Mouse (Mus musculus): ENCODE measurements around the gene Ccdc85b. TPM values are rescaled to one million over a fixed set of nuclear protein-coding genes. Genes with fewer than 3 reads are reported as not detected.
A peak's percentile ranks its signal among the peaks of the same experiment; 100 is the strongest.

The Ccdc85b gene
- polyA plus RNA-seq, 1 experiment from 2014 or later: 15.6 TPM

GRCm38 (mm10) chr19:5466916-5467500 lies 9.3 kb upstream of the Ccdc85b start:
- H3K27ac ChIP-seq: no peak overlapping the region
- TF ChIP-seq CTCF (IDR thresholded peaks at IDR 0.05; ENCODE audit: low read depth): no peak
- ATAC-seq (replicated peaks; ENCODE audit: low FRiP score, low read depth): no peak

GRCm38 (mm10) chr19:5465037-5465436 lies 7.3 kb upstream of the Ccdc85b start:
- no peaks in the 10 kb centered on the region for H3K9me3 ChIP-seq (replicated peaks; ENCODE audit: low read length)
- H3K4me3 ChIP-seq (replicated peaks; ENCODE audit: low read depth, low read length): no peak overlapping the region
- no peak overlapping the region for H3K4me2 ChIP-seq (ENCODE audit: low read length)
- 92% methylated on average over 8 of the region's 8 CpGs for WGBS
- no peak for ATAC-seq (replicated peaks; ENCODE audit: low FRiP score, low read depth)
- no peak overlapping the region for H3K27ac ChIP-seq
- H3K9ac ChIP-seq (ENCODE audit: low read depth, low read length): no peak overlapping the region
- TF ChIP-seq CTCF (IDR thresholded peaks at IDR 0.05; ENCODE audit: low read depth): no peak
- no peak for DNase-seq (ENCODE audit: low spot score)
- peaks cover 11% of the 10 kb centered on the region for H3K4me1 ChIP-seq (replicated peaks; ENCODE audit: insufficient read depth, low read length)
- peaks cover 44% of the 10 kb centered on the region for H3K36me3 ChIP-seq (ENCODE audit: insufficient read depth, low read length)
- H3K27me3 ChIP-seq (ENCODE audit: insufficient read depth, low read length): no peaks in the 10 kb centered on the region

More at GRCm38 (mm10) chr19:5466916-5467500, 9.3 kb upstream of the Ccdc85b start:
- Histone ChIP-seq H3K4me2 (ENCODE audit: low read length) (no peak overlapping the region), H3K9ac (ENCODE audit: low read depth, low read length) (no peak overlapping the region), H3K36me3 (ENCODE audit: insufficient read depth, low read length) (peaks cover 44% of the 10 kb centered on the region), H3K27me3 (ENCODE audit: insufficient read depth, low read length) (no peaks in the 10 kb centered on the region), H3K4me3 (replicated peaks; ENCODE audit: low read depth, low read length) (no peak overlapping the region), H3K9me3 (replicated peaks; ENCODE audit: low read length) (no peaks in the 10 kb centered on the region), H3K4me1 (replicated peaks; ENCODE audit: insufficient read depth, low read length) (peaks cover 5% of the 10 kb centered on the region; the same call in 1 of the 2 replicates)
- 89% methylated on average over 6 of the region's 6 CpGs for WGBS
- DNase-seq (ENCODE audit: low spot score): no peak

- Histone ChIP-seq H3K27me3 (ENCODE audit: insufficient read depth, low read length) (no peaks in the 10 kb centered on the region), H3K9me3 (replicated peaks; ENCODE audit: low read length) (no peaks in the 10 kb centered on the region), H3K36me3 (ENCODE audit: insufficient read depth, low read length) (peaks cover 44% of the 10 kb centered on the region), H3K4me3 (replicated peaks; ENCODE audit: low read depth, low read length) (no peak overlapping the region), H3K27ac (peak overlapping the region; percentile 65), H3K4me1 (replicated peaks; ENCODE audit: insufficient read depth, low read length) (peaks cover 11% of the 10 kb centered on the region), H3K4me2 (ENCODE audit: low read length) (peak overlapping the region; percentile 43), H3K9ac (ENCODE audit: low read depth, low read length) (peak overlapping the region; percentile 40; the same call in 1 of the 2 replicates)
- TF ChIP-seq CTCF (IDR thresholded peaks at IDR 0.05; ENCODE audit: low read depth): peak; percentile 92
- DNase-seq (ENCODE audit: low spot score) (peak; percentile 85), ATAC-seq (replicated peaks; ENCODE audit: low FRiP score, low read depth) (peak; percentile 33; the same call in 1 of the 2 replicates)
- WGBS: 24% methylated on average over 15 of the region's 15 CpGs
Observed at GRCm38 (mm10) chr19:5463791-5464562, 6.3 kb upstream of the Ccdc85b start.

- H3K4me3 ChIP-seq (replicated peaks; ENCODE audit: low read depth, low read length): no peak overlapping the region
- H3K4me2 ChIP-seq (ENCODE audit: low read length): no peak overlapping the region
- H3K4me1 ChIP-seq (replicated peaks; ENCODE audit: insufficient read depth, low read length): peaks cover 13% of the 10 kb centered on the region
- no peaks in the 10 kb centered on the region for H3K27me3 ChIP-seq (ENCODE audit: insufficient read depth, low read length)
- H3K27ac ChIP-seq: no peak overlapping the region
- DNase-seq (ENCODE audit: low spot score): no peak
- WGBS: 92% methylated on average over 9 of the region's 9 CpGs
- no peaks in the 10 kb centered on the region for H3K9me3 ChIP-seq (replicated peaks; ENCODE audit: low read length)
- H3K9ac ChIP-seq (ENCODE audit: low read depth, low read length): no peak overlapping the region
- peaks cover 44% of the 10 kb centered on the region for H3K36me3 ChIP-seq (ENCODE audit: insufficient read depth, low read length)
- no peak for ATAC-seq (replicated peaks; ENCODE audit: low FRiP score, low read depth)
- no peak for TF ChIP-seq CTCF (IDR thresholded peaks at IDR 0.05; ENCODE audit: low read depth)
Observed at GRCm38 (mm10) chr19:5463212-5463611, 5.5 kb upstream of the Ccdc85b start.

GRCm38 (mm10) chr19:5461411-5461810 lies 3.7 kb upstream of the Ccdc85b start:
- DNase-seq (ENCODE audit: low spot score) (no peak), ATAC-seq (replicated peaks; ENCODE audit: low FRiP score, low read depth) (no peak)
- no peaks in the 10 kb centered on the region for H3K27me3 ChIP-seq (ENCODE audit: insufficient read depth, low read length)
- H3K4me3 ChIP-seq (replicated peaks; ENCODE audit: low read depth, low read length): peak overlapping the region; percentile 70; the same call in 1 of the 2 replicates
- peaks cover 13% of the 10 kb centered on the region for H3K4me1 ChIP-seq (replicated peaks; ENCODE audit: insufficient read depth, low read length)
- no peak for TF ChIP-seq CTCF (IDR thresholded peaks at IDR 0.05; ENCODE audit: low read depth)
- 82% methylated on average over 6 of the region's 6 CpGs for WGBS
- H3K9me3 ChIP-seq (replicated peaks; ENCODE audit: low read length): no peaks in the 10 kb centered on the region
- peaks cover 32% of the 10 kb centered on the region for H3K36me3 ChIP-seq (ENCODE audit: insufficient read depth, low read length)
- H3K4me2 ChIP-seq (ENCODE audit: low read length): peak overlapping the region; percentile 84
- peak overlapping the region; percentile 68; the same call in 1 of the 2 replicates for H3K9ac ChIP-seq (ENCODE audit: low read depth, low read length)
- H3K27ac ChIP-seq: no peak overlapping the region

- under 1% methylated on average over 32 of the region's 32 CpGs for WGBS
- peak within 1 kb of the TSS; percentile 84 for H3K4me2 ChIP-seq (ENCODE audit: low read length)
- peak within 1 kb of the TSS; percentile 65; the same call in 1 of the 2 replicates for H3K27ac ChIP-seq
- no peaks in the 10 kb centered on the region for H3K9me3 ChIP-seq (replicated peaks; ENCODE audit: low read length)
- peaks cover 23% of the 10 kb centered on the region; the same call in 1 of the 2 replicates for H3K36me3 ChIP-seq (ENCODE audit: insufficient read depth, low read length)
- peaks cover 20% of the 10 kb centered on the region for H3K4me1 ChIP-seq (replicated peaks; ENCODE audit: insufficient read depth, low read length)
- H3K4me3 ChIP-seq (replicated peaks; ENCODE audit: low read depth, low read length): peak within 1 kb of the TSS; percentile 70
- no peaks in the 10 kb centered on the region for H3K27me3 ChIP-seq (ENCODE audit: insufficient read depth, low read length)
- 0 out of 2 replicates have a peak, but pooled peaks have one; percentile 3 for TF ChIP-seq CTCF (IDR thresholded peaks at IDR 0.05; ENCODE audit: low read depth)
- peak; percentile 91 for DNase-seq (ENCODE audit: low spot score)
- ATAC-seq (replicated peaks; ENCODE audit: low FRiP score, low read depth): peak; percentile 47
- peak within 1 kb of the TSS; percentile 68 for H3K9ac ChIP-seq (ENCODE audit: low read depth, low read length)
Observed at GRCm38 (mm10) chr19:5460465-5460911, 2.8 kb upstream of the Ccdc85b start, which contains the start of gene Fibp. TSS of gene Fibp (plus strand) at chr19:5460615.
